Mouse (Mus musculus) kidney, postnatal 0 days (tissue): Measurements from ENCODE around the gene Lrrc17. TPM values are rescaled to one million over a fixed set of nuclear protein-coding genes. Genes with fewer than 3 reads are reported as not detected.

Experiments
- ATAC-seq: fragments of 200-750 bp; cut with Nextera tagmentation; replicated peaks from 2 replicates; pipeline ENCODE4 v1.8.0; 2017; ENCODE audit warnings: low read depth, moderate number of reproducible peaks, moderate TSS enrichment, moderate library complexity; ENCODE audit not compliant: low FRiP score
- DNase-seq: peaks from one replicate; pipeline ENCODE4 v3.0.0-alpha.2; 2016; ENCODE audit warnings: low spot score
- H3K27ac ChIP-seq: fragments of 300-500 bp; sonication (generic); 2 replicates; pipeline ENCODE4 v1.5.1; 2014; ENCODE audit warnings: mild to moderate bottlenecking
- H3K27me3 ChIP-seq: fragments of 300-500 bp; sonication (generic); 2 replicates; pipeline ENCODE4 v1.6.1; 2014; ENCODE audit warnings: low read length, mixed read lengths; ENCODE audit not compliant: insufficient read depth
- H3K36me3 ChIP-seq: fragments of 300-500 bp; sonication (generic); 2 replicates; pipeline ENCODE4 v1.6.1; 2014; ENCODE audit warnings: low read length, mixed read lengths; ENCODE audit not compliant: insufficient read depth
- H3K4me1 ChIP-seq: fragments of 300-500 bp; sonication (generic); replicated peaks from 2 replicates; pipeline ENCODE4 v1.6.1; 2014; ENCODE audit warnings: antibody characterized with exemption, low read length, mixed read lengths; ENCODE audit not compliant: insufficient read depth
- H3K4me2 ChIP-seq: fragments of 300-500 bp; sonication (generic); 2 replicates; pipeline ENCODE4 v1.6.1; 2014; ENCODE audit warnings: mild to moderate bottlenecking, low read length, moderate library complexity, mixed read lengths
- H3K4me3 ChIP-seq: fragments of 300-500 bp; sonication (generic); replicated peaks from 2 replicates; pipeline ENCODE4 v1.5.1; 2014; ENCODE audit warnings: low read depth, low read length
- H3K9ac ChIP-seq: fragments of 300-500 bp; sonication (generic); 2 replicates; pipeline ENCODE4 v1.6.1; 2014; ENCODE audit warnings: low read depth, low read length
- H3K9me3 ChIP-seq: fragments of 300-500 bp; sonication (generic); replicated peaks from 2 replicates; pipeline ENCODE4 v1.6.1; 2016; ENCODE audit warnings: low read length, inconsistent platforms, mixed read lengths
- CTCF ChIP-seq: IDR thresholded peaks from 2 replicates; pipeline ENCODE4 v1.5.1; 2016; ENCODE audit warnings: antibody characterized with exemption, low read depth, mild to moderate bottlenecking, moderate library complexity
- WGBS: fragments of 180-500 bp; shearing (Covaris S2); extraction: QIAGEN DNeasy Blood & Tissue Kit; methylation state at CpG from one replicate; pipeline ENCODE4 v1.1.7; 2014; 5-methylcytosine and 5-hydroxymethylcytosine counted together
- polyA plus RNA-seq: library from polyadenylated mRNA; unstranded; fragments of >200 nt; fragmentation: Nextera tagmentation; extraction: Ambion mirVana; gene quantifications from 2 replicates; pipeline ENCODE4 v1.2.1, GENCODE M21; 2015

Lrrc17 gene
- polyA plus RNA-seq: 50.3 and 54.2 TPM in 2 replicates

GRCm38 (mm10) chr5:21543409-21544201 is at the start of gene Lrrc17:
TSS of gene Lrrc17 (plus strand) at chr5:21543559.
- peak within 1 kb of the TSS; percentile 88 for H3K27ac ChIP-seq
- WGBS: 14% methylated on average over 17 of the region's 17 CpGs
- DNase-seq: peak; percentile 94
- peak; percentile 85 for ATAC-seq
- peak within 1 kb of the TSS; percentile 34 for H3K4me3 ChIP-seq
- TF ChIP-seq CTCF: no peak
- no peaks in the 10 kb centered on the region; the same call in 1 of the 2 replicates for H3K4me1 ChIP-seq
- H3K4me2 ChIP-seq: peak within 1 kb of the TSS; percentile 49
- peak within 1 kb of the TSS; percentile 56 for H3K9ac ChIP-seq
- no peaks in the 10 kb centered on the region for H3K36me3 ChIP-seq
- H3K27me3 ChIP-seq: no peaks in the 10 kb centered on the region
- no peaks in the 10 kb centered on the region; the same call in 1 of the 2 replicates for H3K9me3 ChIP-seq

GRCm38 (mm10) chr5:21494781-21495180 is 48.6 kb upstream of the Lrrc17 start:
- Histone ChIP-seq H3K4me2 (no peak overlapping the region), H3K4me1 (no peaks in the 10 kb centered on the region), H3K27me3 (no peaks in the 10 kb centered on the region), H3K4me3 (no peak overlapping the region), H3K27ac (no peak overlapping the region), H3K9me3 (no peaks in the 10 kb centered on the region), H3K36me3 (no peaks in the 10 kb centered on the region), H3K9ac (no peak overlapping the region)
- ATAC-seq (no peak), DNase-seq (no peak)
- 62% methylated on average over 3 of the region's 3 CpGs for WGBS
- TF ChIP-seq CTCF: no peak

- Histone ChIP-seq H3K9me3 (no peaks in the 10 kb centered on the region), H3K9ac (no peak overlapping the region), H3K27ac (no peak overlapping the region), H3K4me3 (no peak overlapping the region), H3K27me3 (no peaks in the 10 kb centered on the region), H3K4me1 (no peaks in the 10 kb centered on the region; the same call in 1 of the 2 replicates), H3K36me3 (no peaks in the 10 kb centered on the region), H3K4me2 (no peak overlapping the region)
- WGBS: 61% methylated on average over 6 of the region's 6 CpGs
- DNase-seq (no peak), ATAC-seq (no peak)
- no peak for TF ChIP-seq CTCF
These were observed 47.0 kb upstream of the Lrrc17 start for GRCm38 (mm10) chr5:21496321-21496720.

GRCm38 (mm10) chr5:21496881-21497280 is 46.5 kb upstream of the Lrrc17 start:
- Histone ChIP-seq H3K9ac (no peak overlapping the region), H3K4me1 (no peaks in the 10 kb centered on the region; the same call in 1 of the 2 replicates), H3K27me3 (no peaks in the 10 kb centered on the region), H3K4me2 (no peak overlapping the region), H3K9me3 (no peaks in the 10 kb centered on the region), H3K4me3 (no peak overlapping the region), H3K36me3 (no peaks in the 10 kb centered on the region), H3K27ac (no peak overlapping the region)
- TF ChIP-seq CTCF: no peak
- ATAC-seq: no peak
- WGBS: 67% methylated on average over 3 of the region's 3 CpGs
- DNase-seq: no peak

GRCm38 (mm10) chr5:21498490-21498889 is 44.9 kb upstream of the Lrrc17 start:
- H3K27me3 ChIP-seq: no peaks in the 10 kb centered on the region
- 93% methylated on average over 2 of the region's 2 CpGs for WGBS
- DNase-seq: no peak
- H3K4me1 ChIP-seq: no peaks in the 10 kb centered on the region; the same call in 1 of the 2 replicates
- no peak overlapping the region for H3K9ac ChIP-seq
- H3K9me3 ChIP-seq: no peaks in the 10 kb centered on the region
- H3K27ac ChIP-seq: no peak overlapping the region
- H3K4me2 ChIP-seq: no peak overlapping the region
- no peaks in the 10 kb centered on the region for H3K36me3 ChIP-seq
- no peak overlapping the region for H3K4me3 ChIP-seq
- no peak for TF ChIP-seq CTCF
- no peak for ATAC-seq

- TF ChIP-seq CTCF: no peak
- H3K4me3 ChIP-seq: no peak overlapping the region
- H3K36me3 ChIP-seq: no peaks in the 10 kb centered on the region
- DNase-seq: no peak
- 64% methylated on average over 11 of the region's 11 CpGs for WGBS
- H3K27me3 ChIP-seq: no peaks in the 10 kb centered on the region
- H3K9me3 ChIP-seq: no peaks in the 10 kb centered on the region
- no peak overlapping the region for H3K9ac ChIP-seq
- ATAC-seq: no peak
- no peaks in the 10 kb centered on the region; the same call in 1 of the 2 replicates for H3K4me1 ChIP-seq
- H3K27ac ChIP-seq: no peak overlapping the region
- H3K4me2 ChIP-seq: no peak overlapping the region
These were observed 44.4 kb upstream of the Lrrc17 start for GRCm38 (mm10) chr5:21498925-21499324.
